Mouse (Mus musculus) embryonic facial prominence, embryonic 12.5 days (tissue): Measurements from ENCODE around the gene Fzd1. TPM values are rescaled to one million over a fixed set of nuclear protein-coding genes. Genes with fewer than 3 reads are reported as not detected.

Experiments used
- ATAC-seq: fragments of 200-750 bp; cut with Nextera tagmentation; 2 replicates; pipeline ENCODE4 v1.8.0; 2017; ENCODE audit not compliant: insufficient number of reproducible peaks, insufficient read depth, low FRiP score, low TSS enrichment
- H3K27ac ChIP-seq: fragments of 300-500 bp; sonication (generic); 2 replicates; pipeline ENCODE4 v1.5.1; 2016; ENCODE audit warnings: mild to moderate bottlenecking
- H3K27me3 ChIP-seq: fragments of 300-500 bp; sonication (generic); 2 replicates; pipeline ENCODE4 v1.6.1; 2016; ENCODE audit warnings: mild to moderate bottlenecking, moderate library complexity
- H3K36me3 ChIP-seq: fragments of 300-500 bp; sonication (generic); 2 replicates; pipeline ENCODE4 v1.6.1; 2016; ENCODE audit warnings: mild to moderate bottlenecking
- H3K4me1 ChIP-seq: fragments of 300-500 bp; sonication (generic); 2 replicates; pipeline ENCODE4 v1.6.1; 2016
- H3K4me2 ChIP-seq: fragments of 300-500 bp; sonication (generic); replicated peaks from 2 replicates; pipeline ENCODE4 v1.6.1; 2016; ENCODE audit warnings: mild to moderate bottlenecking, moderate library complexity
- H3K4me3 ChIP-seq: fragments of 300-500 bp; sonication (generic); 2 replicates; pipeline ENCODE4 v1.5.1; 2016; ENCODE audit warnings: mild to moderate bottlenecking
- H3K9ac ChIP-seq: fragments of 300-500 bp; sonication (generic); 2 replicates; pipeline ENCODE4 v1.6.1; 2016; ENCODE audit warnings: mild to moderate bottlenecking, moderate library complexity
- H3K9me3 ChIP-seq: fragments of 300-500 bp; sonication (generic); 2 replicates; pipeline ENCODE4 v1.6.1; 2016; ENCODE audit warnings: mild to moderate bottlenecking, moderate library complexity
- WGBS: fragments of 180-500 bp; shearing (Covaris S2); methylation state at CpG from one replicate; pipeline ENCODE4 v1.1.7; 2016; 5-methylcytosine and 5-hydroxymethylcytosine counted together
- polyA plus RNA-seq: library from polyadenylated mRNA; unstranded; fragments of >200 nt; fragmentation: Nextera tagmentation; extraction: Ambion mirVana; gene quantifications from 2 replicates; pipeline ENCODE4 v1.2.1, GENCODE M21; 2016

Fzd1 gene
- polyA plus RNA-seq, 1 experiment from 2014 or later, result 55.7 TPM

GRCm38 (mm10) chr5:4770609-4771008 is 12.8 kb upstream of the Fzd1 start:
- WGBS, result 81% methylated on average over 1 of the region's 1 CpGs
- Histone ChIP-seq H3K36me3 (no peaks in the 10 kb centered on the region), H3K4me1 (no peaks in the 10 kb centered on the region), H3K9ac (no peak overlapping the region), H3K9me3 (no peaks in the 10 kb centered on the region), H3K27ac (no peak overlapping the region), H3K4me3 (no peak overlapping the region), H3K27me3 (no peaks in the 10 kb centered on the region), H3K4me2 (no peak overlapping the region)
- ATAC-seq, result no peak

GRCm38 (mm10) chr5:4767896-4768295 is 10.1 kb upstream of the Fzd1 start:
- Histone ChIP-seq H3K4me1 (no peaks in the 10 kb centered on the region), H3K9ac (no peak overlapping the region), H3K27me3 (no peaks in the 10 kb centered on the region), H3K36me3 (no peaks in the 10 kb centered on the region), H3K9me3 (no peaks in the 10 kb centered on the region), H3K4me3 (no peak overlapping the region), H3K27ac (no peak overlapping the region), H3K4me2 (no peak overlapping the region)
- 53% methylated on average over 2 of the region's 2 CpGs for WGBS
- no peak for ATAC-seq

GRCm38 (mm10) chr5:4766719-4767118 is 8.9 kb upstream of the Fzd1 start:
- ATAC-seq, result no peak
- Histone ChIP-seq H3K4me2 (no peak overlapping the region), H3K9ac (no peak overlapping the region), H3K4me1 (no peaks in the 10 kb centered on the region), H3K27ac (no peak overlapping the region), H3K4me3 (no peak overlapping the region), H3K9me3 (no peaks in the 10 kb centered on the region), H3K36me3 (no peaks in the 10 kb centered on the region), H3K27me3 (no peaks in the 10 kb centered on the region)
- WGBS, result 62% methylated on average over 5 of the region's 5 CpGs

- no peaks in the 10 kb centered on the region for H3K9me3 ChIP-seq
- no peak for ATAC-seq
- H3K27ac ChIP-seq, result no peak overlapping the region
- H3K4me3 ChIP-seq, result no peak overlapping the region
- H3K27me3 ChIP-seq, result no peaks in the 10 kb centered on the region
- no peaks in the 10 kb centered on the region for H3K36me3 ChIP-seq
- no peak overlapping the region for H3K4me2 ChIP-seq
- H3K4me1 ChIP-seq, result peaks cover 5% of the 10 kb centered on the region; the same call in 1 of the 2 replicates
- H3K9ac ChIP-seq, result no peak overlapping the region
Measured at GRCm38 (mm10) chr5:4761891-4762290, 4.1 kb upstream of the Fzd1 start.

- peak; percentile 13 for ATAC-seq
- peak overlapping the region; percentile 48 for H3K9ac ChIP-seq
- WGBS, result under 1% methylated on average over 23 of the region's 23 CpGs
Measured at GRCm38 (mm10) chr5:4758331-4759080, 671 bp upstream of the Fzd1 start.

GRCm38 (mm10) chr5:4756871-4757711 is 744 bp downstream of the Fzd1 start:
- WGBS, result under 1% methylated on average over 71 of the region's 80 CpGs
- H3K9me3 ChIP-seq, result no peaks in the 10 kb centered on the region
- H3K27ac ChIP-seq, result peak overlapping the region; percentile 99
- H3K4me3 ChIP-seq, result peak overlapping the region; percentile 88
- ATAC-seq, result peak; percentile 54
- H3K4me2 ChIP-seq, result peak overlapping the region; percentile 88
- H3K27me3 ChIP-seq, result 0 out of 2 replicates have a peak, but pooled peaks cover 3% of the 10 kb centered on the region
- H3K4me1 ChIP-seq, result peaks cover 24% of the 10 kb centered on the region
- H3K36me3 ChIP-seq, result peaks cover 5% of the 10 kb centered on the region; the same call in 1 of the 2 replicates
- peak overlapping the region; percentile 98 for H3K9ac ChIP-seq

More at GRCm38 (mm10) chr5:4758331-4759080, 671 bp upstream of the Fzd1 start:
- Histone ChIP-seq H3K4me1 (peaks cover 24% of the 10 kb centered on the region), H3K4me3 (peak overlapping the region; percentile 88), H3K9me3 (no peaks in the 10 kb centered on the region), H3K27me3 (0 out of 2 replicates have a peak, but pooled peaks cover 3% of the 10 kb centered on the region), H3K27ac (peak overlapping the region; percentile 99), H3K36me3 (peaks cover 3% of the 10 kb centered on the region; the same call in 1 of the 2 replicates), H3K4me2 (peak overlapping the region; percentile 88)

- 2% methylated on average over 43 of the region's 43 CpGs for WGBS
- Histone ChIP-seq H3K27ac (peak overlapping the region; percentile 99; the same call in 1 of the 2 replicates), H3K9ac (peak overlapping the region; percentile 98), H3K9me3 (no peaks in the 10 kb centered on the region), H3K27me3 (0 out of 2 replicates have a peak, but pooled peaks cover 3% of the 10 kb centered on the region), H3K36me3 (peaks cover 5% of the 10 kb centered on the region; the same call in 1 of the 2 replicates), H3K4me1 (peaks cover 24% of the 10 kb centered on the region), H3K4me2 (peak overlapping the region; percentile 88), H3K4me3 (peak overlapping the region; percentile 88)
- ATAC-seq, result no peak
Measured at GRCm38 (mm10) chr5:4756001-4756681, 1.7 kb downstream of the Fzd1 start.

GRCm38 (mm10) chr5:4755326-4755725 is 2.5 kb downstream of the Fzd1 start:
- Histone ChIP-seq H3K9ac (peak overlapping the region; percentile 98), H3K4me3 (peak overlapping the region; percentile 88), H3K4me2 (peak overlapping the region; percentile 88), H3K4me1 (peaks cover 24% of the 10 kb centered on the region), H3K27me3 (0 out of 2 replicates have a peak, but pooled peaks cover 3% of the 10 kb centered on the region), H3K36me3 (peaks cover 5% of the 10 kb centered on the region; the same call in 1 of the 2 replicates), H3K27ac (peak overlapping the region; percentile 99), H3K9me3 (no peaks in the 10 kb centered on the region)
- ATAC-seq, result no peak
- 21% methylated on average over 11 of the region's 11 CpGs for WGBS

GRCm38 (mm10) chr5:4754701-4755281 is 3.0 kb downstream of the Fzd1 start:
- Histone ChIP-seq H3K4me3 (peak overlapping the region; percentile 88), H3K36me3 (peaks cover 5% of the 10 kb centered on the region; the same call in 1 of the 2 replicates), H3K27ac (no peak overlapping the region), H3K9ac (peak overlapping the region; percentile 98), H3K9me3 (no peaks in the 10 kb centered on the region), H3K4me1 (peaks cover 24% of the 10 kb centered on the region), H3K4me2 (peak overlapping the region; percentile 88), H3K27me3 (0 out of 2 replicates have a peak, but pooled peaks cover 3% of the 10 kb centered on the region)
- ATAC-seq, result no peak
- 22% methylated on average over 9 of the region's 9 CpGs for WGBS

GRCm38 (mm10) chr5:4753161-4753560 is 4.7 kb downstream of the Fzd1 start:
- Histone ChIP-seq H3K27me3 (0 out of 2 replicates have a peak, but pooled peaks cover 3% of the 10 kb centered on the region), H3K4me3 (no peak overlapping the region), H3K27ac (no peak overlapping the region), H3K36me3 (peaks cover 5% of the 10 kb centered on the region; the same call in 1 of the 2 replicates), H3K9me3 (no peaks in the 10 kb centered on the region), H3K4me1 (peaks cover 19% of the 10 kb centered on the region), H3K9ac (no peak overlapping the region), H3K4me2 (no peak overlapping the region)
- ATAC-seq, result no peak
- WGBS, result 89% methylated on average over 5 of the region's 5 CpGs

- H3K36me3 ChIP-seq, result no peaks in the 10 kb centered on the region
- H3K9ac ChIP-seq, result no peak overlapping the region
- H3K9me3 ChIP-seq, result no peaks in the 10 kb centered on the region
- H3K4me1 ChIP-seq, result peaks cover 2% of the 10 kb centered on the region; the same call in 1 of the 2 replicates
- no peak for ATAC-seq
- no peak overlapping the region for H3K4me3 ChIP-seq
- no peak overlapping the region for H3K27ac ChIP-seq
- H3K4me2 ChIP-seq, result no peak overlapping the region
- 62% methylated on average over 4 of the region's 4 CpGs for WGBS
- H3K27me3 ChIP-seq, result no peaks in the 10 kb centered on the region
Measured at GRCm38 (mm10) chr5:4742722-4743121, 15.1 kb downstream of the Fzd1 start.
